Mouse (Mus musculus) cerebral cortex, adult 2 months (tissue): ENCODE results near the gene Ttf1.

ENCODE experiments used
- WGBS: fragments of 180-500 bp; shearing (Covaris S2); methylation state at CpG from one replicate; pipeline ENCODE4 v1.1.7; 2018; 5-methylcytosine and 5-hydroxymethylcytosine counted together

Ttf1 gene

DNA sequence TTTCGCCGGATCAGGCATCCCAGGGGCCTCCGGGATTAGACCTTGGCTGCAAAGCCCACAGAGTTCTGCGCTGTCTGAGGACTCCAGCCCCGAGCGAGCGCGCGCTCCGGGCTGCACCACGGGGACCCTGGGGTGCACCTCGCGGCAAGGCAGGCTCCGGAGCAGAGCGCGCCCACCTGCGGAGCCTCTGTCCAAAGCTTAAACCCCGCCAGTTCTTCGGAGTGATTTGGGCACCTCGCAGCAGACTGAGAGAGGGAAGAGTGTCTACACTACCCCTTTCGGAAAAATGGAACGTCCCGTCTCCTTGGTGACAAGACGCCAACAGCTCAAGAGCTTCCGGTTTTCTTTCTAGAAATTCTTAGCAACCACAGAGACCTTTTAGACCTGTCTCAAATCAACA, 5.1 kb upstream of the Ttf1 start, which contains the start of gene Cfap77:
Gene Cfap77, minus strand, starts transcription at position 76 of the 400 bp plus-strand sequence.
- WGBS = under 1% methylated on average over 25 of the region's 25 CpGs

GRCm38 (mm10) chr2:29065796-29066195, 5.7 kb downstream of the Ttf1 start:
- 89% methylated on average over 6 of the region's 6 CpGs for WGBS

DNA sequence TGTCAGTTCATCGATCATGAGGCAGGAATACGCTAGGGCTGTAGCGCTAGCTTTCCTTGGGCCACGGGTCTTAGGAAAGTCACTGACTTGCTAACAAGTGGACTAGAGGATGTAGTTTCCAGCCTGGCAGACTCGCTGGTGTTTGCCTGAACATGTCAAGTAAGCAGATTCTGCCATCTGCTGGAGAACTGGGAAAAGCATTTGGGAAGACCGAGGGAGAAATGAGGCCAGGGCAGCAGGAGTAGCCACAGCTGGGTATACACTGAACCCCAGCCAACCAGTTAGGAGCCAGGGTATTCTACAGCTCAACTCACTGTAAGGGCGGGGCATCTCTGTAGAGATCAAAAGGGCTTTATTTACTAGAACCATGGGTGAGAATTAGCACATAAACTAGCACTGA, 6.3 kb downstream of the Ttf1 start:
- 53% methylated on average over 7 of the region's 7 CpGs for WGBS

DNA sequence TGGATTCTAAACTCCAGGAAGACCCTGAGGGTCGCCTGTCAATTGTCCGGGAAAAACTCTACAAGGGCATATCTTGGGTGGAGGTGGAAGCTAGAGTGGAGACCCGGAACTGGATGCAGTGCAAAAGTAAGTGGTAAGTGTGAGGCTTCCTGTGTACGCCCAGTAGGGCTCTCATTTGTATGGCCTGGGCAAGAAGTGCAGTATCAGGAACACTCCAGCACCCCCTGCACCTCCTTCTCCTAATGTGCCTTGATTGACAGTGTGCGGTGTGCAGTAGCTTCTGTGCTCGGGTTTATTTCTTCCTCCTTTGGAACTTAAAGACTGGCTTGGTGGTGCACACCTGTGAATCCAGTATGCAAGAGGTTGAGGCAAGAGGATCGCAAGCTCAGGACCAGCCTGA, 14.6 kb downstream of the Ttf1 start:
- WGBS = 92% methylated on average over 7 of the region's 7 CpGs

DNA sequence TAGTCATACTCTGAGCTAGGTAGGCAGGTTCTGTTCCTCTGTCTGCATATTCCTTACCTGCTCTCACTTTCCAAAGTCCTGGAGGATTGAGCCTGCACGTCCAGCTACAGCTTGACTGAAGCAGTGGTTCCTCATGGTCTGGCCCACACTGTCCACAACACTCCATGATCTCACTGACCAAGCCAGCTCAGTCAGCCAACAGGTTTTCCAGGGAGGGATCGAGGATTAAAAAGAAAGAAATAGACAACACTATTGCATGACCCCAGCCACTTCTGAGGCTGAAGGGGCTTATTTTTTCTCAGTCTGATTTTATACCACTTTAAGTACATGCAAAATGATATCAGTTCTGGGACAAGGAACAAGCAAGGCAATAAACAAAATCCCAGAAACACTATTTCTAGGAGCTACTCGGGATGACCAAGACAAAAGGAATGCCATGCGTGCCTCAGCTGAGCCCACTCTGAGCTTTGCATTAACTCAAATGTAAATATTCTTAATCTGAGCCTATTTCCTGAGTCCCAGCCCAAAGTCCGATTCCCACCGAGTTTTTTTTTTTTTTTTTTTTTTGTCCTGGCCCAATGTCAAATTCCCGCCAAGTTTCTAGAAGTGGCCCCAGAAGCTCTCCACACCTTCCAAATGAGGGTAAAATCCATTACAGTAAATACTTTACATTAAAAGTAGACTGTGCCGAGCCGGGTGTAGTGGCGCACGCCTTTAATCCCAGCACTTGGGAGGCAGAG, 15.4 kb downstream of the Ttf1 start:
- WGBS = 83% methylated on average over 11 of the region's 11 CpGs

DNA sequence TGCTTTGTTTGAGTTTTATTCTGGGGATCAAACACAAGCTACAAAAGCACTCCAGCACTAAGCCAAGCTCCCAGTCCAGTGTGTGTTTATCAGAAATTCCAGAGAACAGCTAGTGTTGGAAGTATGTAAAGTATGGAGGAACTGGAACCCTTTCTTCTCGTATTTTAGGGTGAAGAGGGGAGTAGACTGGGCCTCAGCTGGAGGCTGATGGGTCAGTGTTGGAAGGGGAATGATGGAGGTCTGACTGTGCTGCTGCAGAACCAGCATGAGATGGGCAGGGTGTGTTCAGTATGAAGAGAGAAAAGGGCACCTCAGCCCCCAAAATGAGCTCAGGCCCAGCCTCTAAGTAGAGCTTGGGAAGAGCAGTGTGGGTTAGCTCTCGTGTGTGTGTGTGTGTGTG, 16.2 kb downstream of the Ttf1 start:
- 96% methylated on average over 2 of the region's 2 CpGs for WGBS

DNA sequence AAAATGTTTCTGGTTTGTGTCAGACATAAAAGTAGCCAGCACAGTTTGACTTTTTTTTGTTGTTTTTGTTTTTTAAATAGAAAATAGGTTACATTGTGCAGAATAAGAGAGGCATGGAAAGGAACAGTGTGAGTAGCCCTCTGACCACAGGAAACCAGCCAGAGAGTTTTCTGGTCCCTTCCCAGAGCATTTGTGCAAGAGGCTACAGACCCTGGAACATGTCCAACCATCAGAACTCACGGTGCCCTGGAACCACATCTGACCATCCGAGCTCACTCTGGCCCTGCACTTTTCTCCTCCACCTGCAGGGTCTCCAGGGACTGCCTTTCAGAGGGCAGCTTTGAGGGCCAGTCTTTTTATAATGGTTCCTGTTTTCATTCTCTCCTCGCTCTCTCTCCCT, 21.9 kb downstream of the Ttf1 start:
- 65% methylated on average over 3 of the region's 3 CpGs for WGBS

- 98% methylated on average over 7 of the region's 7 CpGs for WGBS
Measured at GRCm38 (mm10) chr2:29086026-29086425, 26.0 kb downstream of the Ttf1 start.

- 88% methylated on average over 6 of the region's 6 CpGs for WGBS
Measured at GRCm38 (mm10) chr2:29089276-29089675, 29.2 kb downstream of the Ttf1 start.

DNA sequence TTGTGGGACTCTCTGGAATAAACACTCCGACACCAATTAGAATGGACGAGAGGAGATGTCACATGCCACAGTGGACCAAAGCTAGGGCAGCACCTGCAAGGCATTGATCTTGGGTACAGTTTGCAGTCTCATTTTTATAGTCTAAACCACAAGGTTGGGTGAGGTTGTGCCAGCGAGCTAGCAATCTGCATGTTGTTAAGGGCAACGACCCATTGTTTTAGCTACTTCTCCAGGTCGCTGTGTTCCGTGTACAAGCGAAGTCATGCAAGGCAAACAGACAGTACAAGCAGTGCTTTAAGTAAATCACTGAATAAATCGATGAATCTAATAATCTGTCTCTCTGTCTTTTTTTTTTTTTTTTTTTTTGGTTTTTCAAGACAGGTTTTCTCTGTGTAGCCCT, 35.6 kb downstream of the Ttf1 start:
- 87% methylated on average over 8 of the region's 8 CpGs for WGBS

DNA sequence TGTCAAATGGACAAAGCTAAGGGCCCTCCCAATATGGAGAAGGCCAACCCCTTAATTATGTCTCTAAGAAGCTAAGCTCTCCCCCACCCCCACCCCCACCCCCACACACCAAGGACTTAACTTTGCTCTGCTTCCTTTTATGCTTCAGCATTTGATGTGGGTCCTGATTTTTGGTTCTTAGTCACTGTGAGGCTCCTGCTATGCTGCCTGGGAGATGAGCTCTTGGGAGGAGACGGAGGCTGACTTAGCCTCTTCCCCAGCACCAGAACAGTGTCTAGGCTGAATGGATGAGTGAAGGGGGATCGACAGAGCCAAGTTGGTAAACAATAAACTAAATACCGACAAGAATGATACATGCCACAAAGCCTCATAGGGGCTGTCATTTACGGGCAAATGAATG, 36.7 kb downstream of the Ttf1 start:
- 51% methylated on average over 4 of the region's 4 CpGs for WGBS

DNA sequence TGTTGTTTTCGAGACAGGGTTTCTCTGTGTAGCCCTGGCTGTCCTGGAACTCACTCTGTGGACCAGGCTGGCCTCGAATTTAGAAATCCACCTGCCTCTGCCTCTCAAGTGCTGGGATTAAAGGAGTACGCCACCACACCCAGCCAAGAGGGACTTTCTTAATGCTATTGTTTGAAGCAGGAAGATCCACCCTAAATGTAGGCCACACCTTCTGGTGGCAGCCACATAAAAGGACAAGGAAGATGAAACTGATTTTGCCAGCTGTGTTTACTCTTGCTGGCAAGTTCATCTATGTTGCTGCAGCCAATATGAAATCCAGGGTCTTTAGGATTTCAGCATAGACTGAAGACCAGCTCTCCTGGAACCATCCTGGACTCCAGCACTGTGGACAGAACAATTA, 37.4 kb downstream of the Ttf1 start:
- 85% methylated on average over 3 of the region's 3 CpGs for WGBS

- over 99% methylated on average over 5 of the region's 5 CpGs for WGBS
Measured at GRCm38 (mm10) chr2:29097955-29098354, 37.9 kb downstream of the Ttf1 start.

GRCm38 (mm10) chr2:29098786-29099185, 38.7 kb downstream of the Ttf1 start:
- 81% methylated on average over 8 of the region's 8 CpGs for WGBS

DNA sequence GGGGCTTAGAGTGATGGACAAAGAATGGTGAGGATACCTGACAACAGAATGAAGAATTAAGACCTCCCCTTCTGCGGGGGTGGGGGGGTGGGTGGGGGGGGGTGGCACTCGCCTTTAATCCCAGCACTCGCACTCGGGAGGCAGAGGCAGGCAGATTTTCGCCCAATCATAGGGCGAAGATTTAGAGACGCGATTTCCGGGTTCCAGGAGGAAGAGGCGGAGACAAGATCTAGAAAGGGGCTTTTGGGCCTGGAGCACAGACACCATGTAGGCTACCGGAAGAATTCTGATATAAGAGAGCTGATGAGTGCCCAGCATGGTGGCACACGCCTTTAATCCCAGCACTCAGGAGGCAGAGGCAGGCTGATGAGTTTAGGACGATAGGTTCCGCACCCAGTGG, 39.6 kb downstream of the Ttf1 start:
- WGBS = 89% methylated on average over 14 of the region's 14 CpGs

- 72% methylated on average over 7 of the region's 7 CpGs for WGBS
Measured at GRCm38 (mm10) chr2:29100822-29101534, 40.9 kb downstream of the Ttf1 start.

DNA sequence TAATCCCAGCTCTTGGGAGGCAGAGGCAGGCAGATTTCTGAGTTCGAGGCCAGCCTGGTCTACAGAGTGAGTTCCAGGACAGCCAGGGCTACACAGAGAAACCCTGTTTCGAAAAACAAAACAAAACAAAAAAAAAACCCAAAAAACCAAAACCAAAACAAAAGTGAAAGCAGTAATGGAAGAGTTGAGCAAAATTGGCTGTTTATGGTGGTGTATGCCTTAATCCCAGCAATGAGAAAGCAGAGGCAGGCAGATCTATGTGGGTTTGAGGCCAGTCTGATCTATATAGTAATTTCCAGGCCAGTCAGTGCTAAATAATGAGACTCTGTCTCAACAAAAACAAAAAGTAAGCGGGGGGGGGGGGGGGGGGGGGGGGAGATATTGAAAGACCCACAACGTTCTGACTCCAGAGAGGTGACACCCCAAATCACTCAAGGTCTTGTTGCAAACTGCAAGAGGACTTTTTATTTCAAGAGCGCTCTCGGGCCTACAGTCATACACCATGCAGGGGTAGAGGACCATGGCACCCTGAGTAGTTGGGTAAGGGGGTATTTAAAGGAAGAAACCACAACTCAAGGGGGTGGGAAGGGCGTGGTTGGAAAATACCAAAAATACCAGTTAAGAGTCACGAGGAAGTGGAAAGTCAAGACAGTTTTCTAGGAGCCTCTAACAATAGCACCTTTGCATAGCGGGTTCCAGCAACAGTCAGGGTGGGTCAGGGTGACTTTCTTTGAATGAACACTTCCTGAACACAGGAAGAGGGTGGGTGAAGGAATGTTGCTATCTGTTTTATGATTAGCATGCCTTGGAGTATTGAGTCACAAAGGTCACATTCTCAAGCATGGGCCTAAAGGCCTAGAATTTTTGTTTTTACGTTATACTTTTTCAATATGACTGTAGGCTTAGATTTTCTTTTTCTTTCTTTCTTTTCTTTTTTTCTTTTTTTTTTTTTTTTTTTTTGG, 42.6 kb downstream of the Ttf1 start:
- 79% methylated on average over 10 of the region's 10 CpGs for WGBS

GRCm38 (mm10) chr2:29122446-29122845, 62.4 kb downstream of the Ttf1 start:
- 73% methylated on average over 3 of the region's 3 CpGs for WGBS

DNA sequence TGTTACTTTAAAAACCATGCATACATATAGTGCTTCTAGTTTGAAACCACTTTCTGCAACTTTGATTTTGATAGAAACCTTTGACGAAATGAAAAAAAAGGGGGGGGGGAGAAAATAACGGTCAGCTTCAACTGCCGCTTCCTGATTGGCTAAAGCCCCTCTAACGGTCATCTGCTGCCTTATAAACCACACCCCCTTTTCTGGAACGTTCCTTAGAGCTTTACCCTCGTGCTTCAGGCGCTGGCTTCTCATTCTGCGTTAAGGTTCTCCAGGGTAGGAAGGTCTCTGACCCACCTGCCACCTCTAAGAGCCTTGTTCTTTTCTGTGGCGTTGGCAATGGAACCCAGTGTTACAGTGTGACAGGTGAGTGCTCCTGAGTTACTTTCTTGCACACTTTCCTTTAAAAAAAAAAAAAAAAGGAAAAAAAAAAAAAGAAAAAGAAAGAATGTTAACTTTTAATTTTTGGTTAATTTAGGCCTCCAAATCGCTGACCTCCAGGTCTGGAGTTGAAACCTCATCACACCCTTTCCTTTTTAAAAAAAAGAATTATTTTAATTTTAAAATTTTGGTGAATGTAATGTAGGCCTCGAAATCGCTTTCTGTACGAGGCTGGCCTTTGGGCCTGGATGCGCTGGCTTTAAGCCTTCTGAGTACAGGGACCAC, 64.0 kb downstream of the Ttf1 start, which contains the start of gene Setx:
Gene Setx, plus strand, starts transcription at position 275 of the 663 bp plus-strand sequence.
- WGBS = 61% methylated on average over 14 of the region's 14 CpGs

GRCm38 (mm10) chr2:29124571-29124935, 64.5 kb downstream of the Ttf1 start:
- under 1% methylated on average over 22 of the region's 24 CpGs for WGBS

DNA sequence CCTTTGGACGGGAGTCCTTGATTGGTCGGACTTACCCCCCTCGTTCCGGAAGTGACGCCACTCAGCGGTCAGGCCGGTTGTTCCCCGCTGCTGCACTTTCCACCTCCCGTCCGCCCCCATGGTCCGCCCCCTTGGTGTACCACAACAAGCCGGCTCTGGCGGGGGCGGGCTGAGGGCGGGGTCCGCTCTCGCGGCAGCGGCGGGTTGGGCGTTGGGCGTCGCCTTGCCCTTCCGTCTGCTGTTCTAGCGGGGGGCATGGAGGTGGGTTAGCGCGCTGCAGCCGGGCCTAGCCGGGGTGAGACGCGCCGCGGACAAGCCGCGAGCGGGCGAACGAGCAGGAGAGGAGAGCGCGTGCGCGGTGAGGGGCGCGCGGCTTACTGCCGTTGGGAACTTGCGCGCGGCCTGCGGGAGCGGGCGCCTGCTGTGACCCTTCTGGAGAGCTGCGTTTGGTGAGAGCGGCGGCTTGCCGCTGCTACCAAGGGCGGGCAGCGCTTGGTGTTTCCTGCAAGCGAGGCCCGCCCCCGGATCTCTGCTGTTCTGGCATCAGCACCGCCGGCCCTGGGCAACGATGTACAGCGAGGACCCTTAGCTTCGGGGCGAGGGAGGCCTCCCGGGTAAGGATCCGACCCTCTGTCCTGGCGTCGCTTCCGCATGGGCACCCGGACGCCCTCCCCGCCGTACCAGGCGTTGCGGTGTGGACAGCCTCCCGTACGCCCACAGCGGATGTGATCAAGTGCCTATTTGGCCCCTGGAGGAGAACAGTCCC, 65.1 kb downstream of the Ttf1 start:
- under 1% methylated on average over 81 of the region's 81 CpGs for WGBS
